Mouse (Mus musculus) liver, embryonic 14.5 days (tissue): ENCODE measurements around the gene Map4k1.

Experiments used
- CTCF ChIP-seq: IDR thresholded peaks from 2 replicates; pipeline ENCODE4 v1.5.1; 2016; ENCODE audit warnings: antibody characterized with exemption, low read depth, control low read depth
- EP300 ChIP-seq: IDR thresholded peaks from 2 replicates; pipeline ENCODE4 v1.6.1; 2016; ENCODE audit warnings: antibody characterized with exemption, low read depth

DNA sequence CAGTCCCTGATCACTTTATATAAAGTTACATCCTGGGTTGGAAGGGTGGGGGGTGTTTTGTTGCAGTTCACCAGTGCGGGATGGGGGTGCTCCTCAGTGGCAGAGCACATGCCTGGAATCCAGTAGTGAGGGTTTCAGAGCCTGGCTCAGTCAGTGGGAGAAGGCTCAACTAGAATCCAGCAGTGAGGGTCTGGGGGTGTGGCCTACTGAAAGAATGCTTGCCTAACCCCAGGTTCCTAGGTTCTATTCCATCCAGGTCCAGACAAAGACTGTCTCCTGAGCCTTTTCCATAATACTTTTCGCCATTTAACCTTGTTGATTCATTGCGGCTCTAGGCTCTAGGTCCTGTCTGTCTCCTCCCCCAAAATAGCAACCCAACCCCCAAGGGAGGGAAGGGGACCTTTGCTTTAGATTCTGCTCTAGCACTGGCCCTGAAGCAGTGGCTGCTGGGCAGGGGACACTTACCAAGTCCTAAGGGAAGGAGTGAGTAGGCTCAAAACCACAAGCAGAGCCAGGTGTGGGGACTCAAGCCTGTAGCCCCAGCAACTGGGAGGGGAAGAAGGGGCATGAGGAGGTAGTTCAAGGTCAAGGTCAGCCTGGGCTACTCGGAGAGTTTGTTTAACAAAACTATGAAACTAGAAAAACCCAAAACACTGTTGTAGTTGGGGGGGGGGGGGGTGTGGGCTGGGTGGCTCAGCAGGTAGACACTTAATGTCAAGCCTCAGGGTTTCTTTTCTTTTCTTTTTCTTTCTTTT, 14.9 kb upstream of the Map4k1 start:
- no peak for TF ChIP-seq CTCF
- no peak for TF ChIP-seq EP300
